Mouse (Mus musculus): ENCODE measurements around the gene Ptpn18.

The Ptpn18 gene

GRCm38 (mm10) chr1:34464310-34464817 lies 4.8 kb downstream of the Ptpn18 start:
- DNase-seq (ENCODE audit: extremely low read depth, insufficient read length, low spot score) = no peak

- DNase-seq (ENCODE audit: extremely low read depth, insufficient read length, low spot score) = no peak
Observed at GRCm38 (mm10) chr1:34465445-34465844, 5.9 kb downstream of the Ptpn18 start.

GRCm38 (mm10) chr1:34468051-34468450 lies 8.5 kb downstream of the Ptpn18 start:
- DNase-seq (ENCODE audit: extremely low read depth, insufficient read length, low spot score) = no peak

GRCm38 (mm10) chr1:34468500-34468899 lies 8.9 kb downstream of the Ptpn18 start:
- no peak for DNase-seq (ENCODE audit: extremely low read depth, insufficient read length, low spot score)

- no peak for DNase-seq (ENCODE audit: extremely low read depth, insufficient read length, low spot score)
Observed at GRCm38 (mm10) chr1:34469801-34470200, 10.2 kb downstream of the Ptpn18 start.

- DNase-seq (ENCODE audit: extremely low read depth, insufficient read length, low spot score) = no peak
Observed at GRCm38 (mm10) chr1:34472427-34473300, 13.1 kb downstream of the Ptpn18 start.

GRCm38 (mm10) chr1:34478891-34479655 lies 19.5 kb downstream of the Ptpn18 start:
- no peak for DNase-seq (ENCODE audit: extremely low read depth, insufficient read length, low spot score)

GRCm38 (mm10) chr1:34480801-34481200 lies 21.2 kb downstream of the Ptpn18 start:
- DNase-seq (ENCODE audit: extremely low read depth, insufficient read length, low spot score) = no peak

- no peak for DNase-seq (ENCODE audit: extremely low read depth, insufficient read length, low spot score)
Observed at GRCm38 (mm10) chr1:34481920-34482669, 22.5 kb downstream of the Ptpn18 start.

GRCm38 (mm10) chr1:34484470-34484869 lies 24.9 kb downstream of the Ptpn18 start:
- DNase-seq (ENCODE audit: extremely low read depth, insufficient read length, low spot score) = no peak

- no peak for DNase-seq (ENCODE audit: extremely low read depth, insufficient read length, low spot score)
Observed at GRCm38 (mm10) chr1:34485461-34486188, 26.1 kb downstream of the Ptpn18 start.

GRCm38 (mm10) chr1:34487383-34487782 lies 27.8 kb downstream of the Ptpn18 start:
- DNase-seq (ENCODE audit: extremely low read depth, insufficient read length, low spot score) = no peak

GRCm38 (mm10) chr1:34489852-34490541 lies 30.4 kb downstream of the Ptpn18 start:
- no peak for DNase-seq (ENCODE audit: extremely low read depth, insufficient read length, low spot score)

- no peak for DNase-seq (ENCODE audit: extremely low read depth, insufficient read length, low spot score)
Observed at GRCm38 (mm10) chr1:34491480-34491879, 31.9 kb downstream of the Ptpn18 start.

GRCm38 (mm10) chr1:34502991-34503390 lies 43.4 kb downstream of the Ptpn18 start:
- DNase-seq (ENCODE audit: extremely low read depth, insufficient read length, low spot score) = no peak

GRCm38 (mm10) chr1:34505307-34505706 lies 45.7 kb downstream of the Ptpn18 start:
- DNase-seq (ENCODE audit: extremely low read depth, insufficient read length, low spot score) = peak; percentile 27

- no peak for DNase-seq (ENCODE audit: extremely low read depth, insufficient read length, low spot score)
Observed at GRCm38 (mm10) chr1:34505970-34506551, 46.5 kb downstream of the Ptpn18 start.

GRCm38 (mm10) chr1:34507986-34508385 lies 48.4 kb downstream of the Ptpn18 start:
- no peak for DNase-seq (ENCODE audit: extremely low read depth, insufficient read length, low spot score)

- DNase-seq (ENCODE audit: extremely low read depth, insufficient read length, low spot score) = no peak
Observed at GRCm38 (mm10) chr1:34510575-34510981, 51.0 kb downstream of the Ptpn18 start.
